Mouse (Mus musculus) megakaryocyte, embryonic 14.5 days (primary cell): ENCODE data around the gene Snrnp35. TPM values are rescaled to one million over a fixed set of nuclear protein-coding genes. Genes with fewer than 3 reads are reported as not detected.
A peak's percentile ranks its signal among the peaks of the same experiment; 100 is the strongest.

Experiments
- H3K27me3 ChIP-seq: replicated peaks from 2 replicates; pipeline ENCODE3; 2012; ENCODE audit warnings: inconsistent platforms
- H3K36me3 ChIP-seq: replicated peaks from 2 replicates; pipeline ENCODE3; 2012; ENCODE audit warnings: low read length, inconsistent platforms, mixed read lengths
- H3K4me1 ChIP-seq: 2 replicates; pipeline ENCODE4 v1.6.1; 2012; ENCODE audit warnings: inconsistent platforms
- H3K4me3 ChIP-seq: replicated peaks from 2 replicates; pipeline ENCODE3; 2012; ENCODE audit warnings: moderate library complexity, mild to moderate bottlenecking, inconsistent platforms
- H3K9me3 ChIP-seq: 2 replicates; pipeline ENCODE4 v1.6.1; 2012; ENCODE audit warnings: inconsistent platforms
- FLI1 ChIP-seq: IDR thresholded peaks from 2 replicates; pipeline ENCODE4 v1.6.1; 2012; ENCODE audit warnings: low read length, inconsistent platforms, mixed read lengths
- GATA1 ChIP-seq: IDR thresholded peaks from 3 replicates; pipeline ENCODE4 v1.6.1; 2012; ENCODE audit warnings: mixed read lengths, low read length, inconsistent platforms, borderline replicate concordance
- polyA plus RNA-seq: library from polyadenylated mRNA; stranded (reverse); fragments of >175 nt; gene quantifications from 2 replicates; pipeline ENCODE4 v1.2.3, GENCODE M21; 2012; ENCODE audit warnings: low replicate concordance; ENCODE audit not compliant: insufficient read depth

Gene Snrnp35
- polyA plus RNA-seq, 1 experiment = 27.1 TPM

DNA sequence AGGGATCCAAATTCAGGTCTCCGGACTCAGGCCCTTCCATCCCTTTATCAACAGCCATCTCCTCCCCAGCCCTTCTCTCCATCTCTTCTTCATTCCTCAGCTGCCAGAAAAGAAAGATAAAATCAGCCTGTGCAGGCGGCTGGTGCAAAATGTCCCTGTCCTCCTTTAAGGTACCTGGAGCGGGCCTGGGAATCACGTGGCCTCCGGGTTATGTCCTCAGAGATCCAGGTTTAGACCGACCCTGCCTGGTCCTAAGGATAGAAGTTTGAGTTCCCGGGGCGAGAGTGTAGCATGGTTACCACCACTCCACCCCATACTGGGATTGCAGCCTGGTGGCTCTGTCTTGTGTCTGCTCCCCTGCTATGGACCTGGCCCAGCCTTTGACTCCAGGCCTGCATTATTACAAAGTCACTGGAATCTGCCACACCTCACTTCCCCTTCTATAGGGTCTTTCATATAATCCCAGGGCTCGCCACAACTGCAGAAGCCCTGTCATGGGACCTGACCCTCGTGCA lies 27.7 kb downstream of the Snrnp35 start:
- Histone ChIP-seq H3K4me3 (no peak overlapping the region), H3K9me3 (no peaks in the 10 kb centered on the region), H3K36me3 (peaks cover 12% of the 10 kb centered on the region), H3K4me1 (peaks cover 20% of the 10 kb centered on the region), H3K27me3 (peaks cover 19% of the 10 kb centered on the region)
- TF ChIP-seq FLI1 (no peak), GATA1 (no peak)

DNA sequence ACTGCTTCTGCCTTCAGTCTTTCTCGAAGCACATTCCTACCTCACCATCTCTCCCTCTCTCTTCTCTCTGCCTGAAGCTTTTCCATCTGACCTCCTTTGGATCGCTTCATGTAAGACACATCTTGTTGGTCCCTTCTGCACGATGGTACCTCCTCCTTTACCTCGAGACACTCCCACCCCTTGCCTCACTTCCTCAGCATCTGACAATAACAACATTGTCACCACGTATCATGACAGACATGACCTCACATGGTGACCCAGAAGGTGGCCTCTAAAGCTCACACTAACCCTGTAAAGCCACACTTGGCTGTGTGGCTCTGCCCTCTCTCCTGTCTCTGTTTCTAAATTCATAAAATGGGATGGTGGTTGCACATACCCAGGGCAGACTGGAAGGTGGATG lies 32.9 kb downstream of the Snrnp35 start:
- peak overlapping the region; percentile 74 for H3K4me3 ChIP-seq
- TF ChIP-seq GATA1 (no peak), FLI1 (no peak)
- peaks cover 14% of the 10 kb centered on the region for H3K4me1 ChIP-seq
- H3K36me3 ChIP-seq = peaks cover 13% of the 10 kb centered on the region
- peaks cover 7% of the 10 kb centered on the region for H3K9me3 ChIP-seq
- peaks cover 30% of the 10 kb centered on the region for H3K27me3 ChIP-seq

DNA sequence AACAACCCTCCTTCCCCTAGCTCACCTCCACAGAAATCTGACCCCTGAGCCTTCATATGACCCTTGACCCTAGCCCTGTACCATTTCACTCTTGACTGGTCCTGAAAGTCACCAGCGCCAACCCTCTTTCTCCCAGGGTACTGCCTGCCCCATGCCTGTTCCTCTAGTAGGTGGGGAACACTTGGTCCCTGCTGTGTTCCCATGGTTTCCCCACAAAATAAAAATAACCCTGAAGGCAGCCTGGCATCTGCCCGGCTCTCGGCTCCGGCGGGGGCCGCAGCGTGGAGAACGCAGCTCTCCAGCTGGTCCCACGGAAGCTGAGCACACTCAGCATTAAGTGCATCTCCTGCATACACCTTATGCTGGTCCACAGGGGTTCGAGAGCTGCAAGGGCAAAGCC lies 35.7 kb downstream of the Snrnp35 start:
- TF ChIP-seq FLI1 (no peak), GATA1 (no peak)
- Histone ChIP-seq H3K9me3 (peaks cover 7% of the 10 kb centered on the region), H3K36me3 (peaks cover 16% of the 10 kb centered on the region), H3K4me3 (no peak overlapping the region), H3K4me1 (peaks cover 19% of the 10 kb centered on the region), H3K27me3 (peaks cover 26% of the 10 kb centered on the region)

DNA sequence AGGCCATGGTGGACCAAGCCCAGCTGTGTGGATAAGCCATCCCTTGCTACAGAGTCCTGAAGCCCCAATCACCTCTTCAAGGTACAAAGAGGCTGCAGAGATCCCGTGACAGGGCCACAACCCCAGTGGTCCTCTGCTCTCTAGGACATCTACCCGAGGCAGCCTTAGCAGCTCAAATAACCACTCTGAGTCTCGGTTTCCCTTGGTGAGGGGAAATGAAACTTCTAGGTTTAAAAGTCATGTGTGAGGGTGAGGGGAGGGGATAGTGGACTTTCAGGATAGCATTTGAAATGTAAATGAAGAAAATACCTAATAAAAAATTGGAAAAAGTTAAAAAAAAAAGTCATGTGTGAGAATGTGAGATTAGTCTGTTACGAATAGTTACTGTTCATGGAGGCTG lies 38.7 kb downstream of the Snrnp35 start:
- H3K27me3 ChIP-seq = peaks cover 32% of the 10 kb centered on the region
- TF ChIP-seq GATA1 (no peak), FLI1 (no peak)
- H3K9me3 ChIP-seq = peaks cover 7% of the 10 kb centered on the region
- H3K4me3 ChIP-seq = peak overlapping the region; percentile 10
- H3K36me3 ChIP-seq = peaks cover 6% of the 10 kb centered on the region
- H3K4me1 ChIP-seq = peaks cover 24% of the 10 kb centered on the region

DNA sequence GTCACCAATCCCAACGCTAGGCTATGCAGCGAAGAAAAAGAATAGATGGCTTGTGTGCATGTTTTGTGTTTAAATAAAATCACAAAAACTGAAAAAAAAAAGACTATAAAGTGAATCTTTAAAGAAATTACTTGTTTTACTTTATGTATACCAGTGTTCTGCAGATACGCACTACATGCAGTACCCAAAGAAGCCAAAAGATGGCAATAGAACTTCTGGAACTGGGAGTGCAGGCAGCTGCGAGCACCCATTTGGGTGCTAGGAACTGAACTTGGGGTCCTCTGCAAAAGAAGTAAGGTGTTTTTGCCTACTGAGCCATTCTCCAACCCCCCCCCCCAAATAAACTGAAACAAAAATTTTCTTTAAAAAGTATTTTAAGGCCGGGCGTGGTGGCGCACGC lies 40.1 kb downstream of the Snrnp35 start:
- Histone ChIP-seq H3K9me3 (peaks cover under 1% of the 10 kb centered on the region; the same call in 1 of the 2 replicates), H3K4me1 (peaks cover 26% of the 10 kb centered on the region), H3K36me3 (peaks cover 6% of the 10 kb centered on the region), H3K27me3 (peaks cover 34% of the 10 kb centered on the region), H3K4me3 (no peak overlapping the region)
- TF ChIP-seq FLI1 (no peak), GATA1 (no peak)

DNA sequence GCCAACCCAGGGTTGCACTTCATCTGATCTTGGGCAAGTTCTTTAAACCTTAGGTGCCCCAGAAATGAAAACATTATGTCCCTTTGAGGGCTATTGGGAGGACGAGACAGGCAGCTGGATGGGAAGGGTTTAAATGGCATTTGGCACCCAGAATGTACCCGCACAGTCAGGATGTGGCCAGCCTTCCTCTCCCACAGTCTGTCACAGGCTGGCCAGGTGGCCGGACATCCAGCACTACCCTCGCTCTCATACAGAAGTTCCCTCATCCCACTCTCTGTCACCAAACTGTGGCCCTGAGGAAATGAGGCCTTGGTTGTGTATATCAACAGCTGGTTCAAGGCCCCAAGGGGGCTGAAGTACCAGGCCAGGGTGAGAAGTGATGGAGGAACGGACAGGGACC lies 42.0 kb downstream of the Snrnp35 start:
- peaks cover 6% of the 10 kb centered on the region for H3K36me3 ChIP-seq
- H3K9me3 ChIP-seq = no peaks in the 10 kb centered on the region
- peaks cover 44% of the 10 kb centered on the region for H3K4me1 ChIP-seq
- TF ChIP-seq GATA1 = no peak
- TF ChIP-seq FLI1 = no peak
- H3K27me3 ChIP-seq = peaks cover 40% of the 10 kb centered on the region
- no peak overlapping the region for H3K4me3 ChIP-seq

DNA sequence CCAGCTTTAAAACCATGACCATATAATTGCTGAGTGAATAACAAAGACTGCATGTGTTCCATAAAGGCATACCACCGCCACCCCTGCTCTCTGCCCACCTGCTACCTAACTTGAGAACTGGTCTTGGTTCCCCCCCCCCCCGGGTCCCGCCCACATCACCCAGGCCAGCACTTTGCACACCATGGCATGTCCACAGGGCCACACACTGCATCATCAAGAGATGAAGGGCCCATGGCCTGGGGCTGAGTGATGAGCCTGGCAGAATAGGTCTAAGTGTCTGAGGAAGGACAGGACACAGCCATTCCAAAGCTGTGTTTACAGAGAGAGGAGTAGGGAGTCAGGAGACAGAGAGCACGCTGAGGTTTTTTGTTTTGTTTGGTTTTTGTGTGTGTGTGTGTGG lies 45.4 kb downstream of the Snrnp35 start:
- H3K27me3 ChIP-seq = peaks cover 56% of the 10 kb centered on the region
- H3K9me3 ChIP-seq = no peaks in the 10 kb centered on the region
- no peak overlapping the region for H3K4me3 ChIP-seq
- peaks cover 60% of the 10 kb centered on the region for H3K4me1 ChIP-seq
- TF ChIP-seq FLI1 (no peak), GATA1 (no peak)
- no peaks in the 10 kb centered on the region for H3K36me3 ChIP-seq

DNA sequence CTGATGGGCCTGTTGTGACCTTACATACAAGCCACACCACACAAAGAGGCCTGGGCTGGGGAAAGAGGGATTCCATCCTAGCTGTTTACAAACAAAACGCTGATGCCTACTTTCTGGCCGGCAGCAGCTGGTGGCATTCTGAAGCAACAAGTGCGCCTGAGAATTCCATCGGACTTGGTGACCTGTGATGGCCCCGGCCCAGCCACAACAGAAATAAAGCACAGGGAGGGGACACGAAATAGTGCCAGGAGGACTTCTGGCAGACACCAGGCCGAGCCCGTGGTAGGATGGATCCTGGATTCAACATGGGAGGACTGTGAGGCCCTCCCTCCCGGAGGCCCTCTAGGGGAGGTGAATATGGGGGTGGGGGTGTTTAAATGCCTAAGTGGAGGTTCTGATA lies 45.9 kb downstream of the Snrnp35 start:
- no peak for TF ChIP-seq FLI1
- TF ChIP-seq GATA1 = no peak
- Histone ChIP-seq H3K27me3 (peaks cover 59% of the 10 kb centered on the region), H3K4me1 (peaks cover 62% of the 10 kb centered on the region), H3K4me3 (no peak overlapping the region), H3K9me3 (no peaks in the 10 kb centered on the region), H3K36me3 (no peaks in the 10 kb centered on the region)

DNA sequence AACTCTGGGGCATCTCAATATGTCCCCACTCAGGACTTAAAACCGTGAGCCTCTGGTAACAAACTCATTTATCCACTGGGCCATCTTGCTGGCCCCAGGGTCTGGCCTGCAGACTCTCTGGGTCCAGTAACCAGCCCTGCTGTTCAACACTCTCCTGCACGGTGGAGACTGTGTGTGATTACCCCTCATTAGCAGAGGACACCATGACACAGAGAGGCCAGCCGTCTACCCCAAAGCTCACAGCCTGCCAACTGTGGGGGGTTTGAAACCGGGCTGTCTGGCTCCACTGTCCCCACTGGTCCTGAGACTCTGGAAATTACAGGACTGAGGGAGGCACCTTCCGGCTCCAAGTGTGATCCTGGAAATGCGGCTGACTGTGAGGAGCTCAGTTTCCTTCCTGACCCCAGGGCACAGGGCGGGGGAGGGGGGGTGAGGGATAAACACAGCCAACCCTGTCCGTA lies 46.3 kb downstream of the Snrnp35 start:
- TF ChIP-seq GATA1 = no peak
- no peak for TF ChIP-seq FLI1
- Histone ChIP-seq H3K36me3 (no peaks in the 10 kb centered on the region), H3K27me3 (peaks cover 59% of the 10 kb centered on the region), H3K4me1 (peaks cover 61% of the 10 kb centered on the region), H3K4me3 (peak overlapping the region; percentile 59), H3K9me3 (no peaks in the 10 kb centered on the region)

DNA sequence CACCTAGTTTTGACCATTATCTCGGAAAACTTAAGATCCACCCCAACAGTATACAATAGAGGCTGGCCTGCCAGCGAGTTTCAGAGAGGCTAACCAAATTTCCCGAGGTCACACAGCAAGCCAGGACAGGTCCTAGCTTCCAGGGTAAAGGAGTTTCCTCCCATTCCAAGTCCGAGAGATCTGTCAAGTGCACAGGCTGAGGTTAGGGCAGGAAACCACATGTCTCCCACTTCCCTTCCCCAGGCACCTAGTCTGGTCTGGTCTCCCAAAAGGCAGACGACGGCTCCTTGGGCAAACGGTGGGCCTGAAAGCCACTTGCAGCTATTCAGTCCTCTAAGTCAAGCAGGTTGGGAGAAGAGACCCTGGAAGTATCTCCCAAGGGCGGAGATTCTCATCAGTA lies 46.8 kb downstream of the Snrnp35 start:
- Histone ChIP-seq H3K4me3 (peak overlapping the region; percentile 97), H3K4me1 (peaks cover 61% of the 10 kb centered on the region), H3K27me3 (peaks cover 57% of the 10 kb centered on the region), H3K9me3 (no peaks in the 10 kb centered on the region), H3K36me3 (no peaks in the 10 kb centered on the region)
- TF ChIP-seq GATA1 = no peak
- no peak for TF ChIP-seq FLI1
